Mouse (Mus musculus) gonadal fat pad, adult 2 months (tissue): ENCODE results near the gene Krt27. TPM values are rescaled to one million over a fixed set of nuclear protein-coding genes. Genes with fewer than 3 reads are reported as not detected.

Experiments
- DNase-seq: peaks from one replicate; pipeline ENCODE4 v3.0.0-alpha.2; 2012; ENCODE audit warnings: low read depth
- polyA plus RNA-seq: library from polyadenylated mRNA; depleted of rRNA; stranded (reverse); fragments of >200 nt; gene quantifications from 2 replicates; pipeline ENCODE4 v1.2.3, GENCODE M21; 2012; rRNA removed

The Krt27 gene
- polyA plus RNA-seq, 1 experiment: not detected

DNA sequence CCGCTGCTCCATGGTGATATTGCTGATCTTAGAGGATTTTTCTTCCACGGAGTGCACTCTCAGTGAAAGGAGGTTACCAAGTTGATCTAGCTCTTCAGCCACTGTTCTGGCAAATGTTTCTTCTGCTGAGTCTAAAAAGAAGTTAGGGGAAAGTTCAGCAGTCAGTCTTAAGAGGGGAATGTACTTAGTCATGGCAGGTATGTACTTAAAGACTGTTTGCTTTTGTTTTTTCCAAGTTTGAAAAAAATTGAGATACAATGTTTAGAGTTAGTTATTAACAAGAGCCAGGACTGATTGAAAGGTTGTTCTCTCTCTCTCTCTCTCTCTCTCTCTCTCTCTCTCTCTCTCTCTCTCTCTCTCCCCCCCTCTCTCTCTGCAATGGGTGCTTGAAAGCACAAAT is 21.2 kb downstream of the Krt27 start:
- no peak for DNase-seq

DNA sequence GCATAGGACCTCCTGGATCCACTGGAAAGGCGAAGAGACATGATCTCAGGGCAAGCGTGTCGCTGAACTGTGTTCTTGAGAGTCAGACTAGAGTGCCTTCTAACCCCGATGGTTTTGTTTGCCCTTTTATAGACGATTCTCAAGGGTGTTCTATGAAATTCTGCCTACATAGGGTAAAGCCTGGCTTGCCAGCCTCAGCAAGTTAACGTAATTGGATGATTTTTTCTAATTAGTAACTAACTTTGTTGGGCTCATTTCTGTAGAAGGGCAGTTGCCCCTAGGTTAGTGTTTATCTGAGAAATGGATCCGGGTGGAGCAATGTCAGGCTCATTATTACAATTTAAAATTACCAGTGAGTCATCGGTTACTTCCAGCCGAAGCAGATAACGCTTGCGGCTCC is 28.1 kb downstream of the Krt27 start, which contains the start of gene Krt25:
Gene Krt25 (minus strand): TSS at position 101 of the 400 bp plus-strand sequence.
- DNase-seq: no peak

DNA sequence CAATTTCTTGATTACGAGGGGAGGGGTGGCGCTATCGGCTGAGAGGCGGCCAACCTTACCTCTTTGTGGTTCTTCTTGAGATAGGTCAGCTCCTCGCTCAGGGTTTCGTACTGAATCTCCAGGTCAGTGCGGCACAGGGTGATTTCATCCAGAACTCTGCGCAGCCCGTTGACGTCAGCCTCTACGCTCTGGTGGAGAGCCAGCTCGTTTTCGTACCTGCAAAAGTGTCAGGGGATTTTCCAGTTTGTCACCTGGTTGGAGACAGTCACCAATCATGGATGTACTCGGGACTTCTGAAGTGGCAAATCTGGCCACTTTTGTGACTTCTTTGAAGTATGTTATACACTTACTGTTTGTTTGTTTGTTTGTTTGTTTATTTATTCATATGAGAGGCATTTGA is 29.8 kb downstream of the Krt27 start:
- DNase-seq: no peak

DNA sequence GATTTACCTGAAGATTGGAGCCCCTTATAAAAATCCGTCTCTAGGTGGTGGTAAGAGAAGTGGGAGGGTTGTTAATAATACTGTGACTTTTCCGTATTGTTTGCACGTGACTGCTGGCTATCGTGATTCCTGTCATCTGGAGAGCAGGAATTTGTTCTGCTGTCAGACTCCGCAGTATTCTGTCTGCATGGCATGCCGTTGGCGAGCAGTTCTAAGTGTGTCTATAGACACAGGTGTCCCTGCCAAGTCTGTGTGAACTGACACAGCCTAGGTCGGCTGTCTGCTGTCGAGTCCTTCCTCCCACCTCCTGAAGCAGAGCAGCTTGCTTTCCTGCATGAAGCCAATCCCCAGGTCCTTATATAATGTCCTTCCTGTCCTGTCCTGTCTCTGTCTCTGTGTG is 31.8 kb downstream of the Krt27 start:
- DNase-seq: no peak

DNA sequence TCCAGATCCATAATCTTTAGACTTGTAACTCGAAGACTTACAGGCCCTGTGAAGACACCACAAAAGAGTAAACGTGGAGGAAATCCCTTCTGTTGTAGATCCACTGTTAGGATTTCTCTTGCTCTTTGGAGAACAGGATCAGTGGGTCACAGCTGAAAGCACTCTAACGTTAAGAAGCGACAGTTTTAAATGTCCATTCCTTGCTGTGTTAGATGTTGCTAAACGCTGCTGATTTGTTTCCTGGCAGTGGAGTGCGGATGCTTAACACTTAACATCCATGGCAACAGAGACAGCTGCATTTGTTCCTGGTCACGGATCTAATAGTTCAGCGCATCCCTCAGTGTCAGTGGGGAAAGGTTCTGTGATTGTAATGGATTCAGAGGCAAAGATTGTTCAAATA is 34.4 kb downstream of the Krt27 start:
- DNase-seq: no peak

DNA sequence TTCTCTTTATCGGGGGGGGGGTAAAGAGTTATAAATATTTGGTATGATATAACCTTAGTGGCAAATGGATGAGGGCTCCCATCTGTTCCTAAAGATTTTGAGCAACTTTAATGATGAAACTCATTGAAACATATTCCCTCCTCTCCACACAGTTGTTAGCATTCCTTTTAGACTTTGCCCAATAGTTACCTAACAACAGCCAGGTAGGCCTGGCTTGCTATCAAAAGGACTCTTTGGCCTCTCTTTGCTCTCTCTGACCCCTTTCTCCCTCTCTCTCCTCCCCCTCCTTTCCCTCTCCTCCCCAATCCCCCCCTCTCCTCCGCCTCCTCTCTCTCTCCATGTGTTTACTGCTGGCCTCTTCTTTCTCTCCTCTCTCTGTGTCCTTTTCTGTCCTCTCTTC is 36.3 kb downstream of the Krt27 start:
- no peak for DNase-seq

DNA sequence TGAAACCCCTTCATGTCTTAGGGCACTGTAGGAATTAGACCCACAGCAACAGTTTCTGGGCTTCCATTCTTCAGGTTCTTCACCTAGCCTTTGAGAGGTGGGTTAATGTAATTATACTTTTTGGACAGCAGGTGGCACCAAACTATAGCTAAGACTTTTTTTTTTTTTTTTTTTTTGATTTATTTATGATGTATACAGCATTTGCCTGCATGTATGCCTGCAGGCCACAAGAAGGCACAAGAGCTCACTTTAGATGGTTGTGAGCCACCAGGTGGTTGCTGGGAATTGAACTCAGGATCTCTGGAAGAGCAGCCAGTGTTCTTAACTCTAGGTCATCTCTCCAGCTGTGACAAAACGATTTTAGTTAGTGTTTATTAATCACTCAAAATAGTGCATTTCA is 40.0 kb downstream of the Krt27 start:
- no peak for DNase-seq

DNA sequence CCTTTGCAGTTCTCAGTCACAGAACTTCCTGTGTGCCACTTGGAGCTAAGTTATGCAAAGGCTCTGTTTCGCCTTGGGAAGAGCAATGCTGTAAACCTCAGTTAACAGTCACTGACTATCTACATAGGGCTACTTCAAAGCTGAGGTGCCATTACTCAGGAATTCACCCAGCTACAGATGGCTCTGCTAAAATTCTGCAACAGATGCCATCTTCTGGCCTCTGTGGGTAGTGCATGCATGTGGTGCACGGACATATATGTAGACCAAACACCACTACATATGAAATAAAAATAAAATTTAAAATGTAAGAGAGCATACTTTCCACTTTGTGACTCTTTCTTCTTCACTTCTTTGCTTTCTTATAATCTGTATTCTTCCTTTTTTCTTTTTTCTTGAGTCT is 43.3 kb downstream of the Krt27 start:
- DNase-seq: no peak

Other genes starting within 250 kb of the Krt27 start
- gene Ccr7, start 196.0 kb downstream of the Krt27 start, polyA plus RNA-seq: 0.61 and 1.7 TPM in 2 replicates
- gene Smarce1, start 120.1 kb downstream of the Krt27 start, polyA plus RNA-seq: 19.0 and 19.3 TPM in 2 replicates
- 0.25 and 0.68 TPM in 2 replicates for gene Krt222, start 107.0 kb downstream of the Krt27 start, polyA plus RNA-seq
- not detected in 2 replicates for gene Krt24, start 65.8 kb downstream of the Krt27 start, polyA plus RNA-seq
- gene Krt25, start 28.2 kb downstream of the Krt27 start, polyA plus RNA-seq: not detected in 2 replicates
- gene Krt26, start 13.1 kb downstream of the Krt27 start, polyA plus RNA-seq: not detected in 2 replicates
- gene Krt28, start 23.8 kb upstream of the Krt27 start, polyA plus RNA-seq: not detected in 2 replicates
- gene Krt10, start 38.3 kb upstream of the Krt27 start, polyA plus RNA-seq: 0.93 and 1.2 TPM in 2 replicates
- gene Krt12, start 71.2 kb upstream of the Krt27 start, polyA plus RNA-seq: not detected in 2 replicates
- gene Krt20, start 87.0 kb upstream of the Krt27 start, polyA plus RNA-seq: 0.30 and 0.61 TPM in 2 replicates
- 20.2 and 32.9 TPM in 2 replicates for gene Krt23, start 142.0 kb upstream of the Krt27 start, polyA plus RNA-seq
- gene Krt39, start 170.2 kb upstream of the Krt27 start, polyA plus RNA-seq: not detected in 2 replicates
- not detected in 2 replicates for gene Krt40, start 192.1 kb upstream of the Krt27 start, polyA plus RNA-seq
- 0.66 and 1.0 TPM in 2 replicates for gene Krtap3-3, start 199.8 kb upstream of the Krt27 start, polyA plus RNA-seq
- gene Krtap3-2, start 205.7 kb upstream of the Krt27 start, polyA plus RNA-seq: not detected in 2 replicates
- gene Gm11939, start 208.4 kb upstream of the Krt27 start, polyA plus RNA-seq: not detected in 2 replicates
- not detected in 2 replicates for gene Krtap3-1, start 215.5 kb upstream of the Krt27 start, polyA plus RNA-seq
- gene Krtap1-5, start 229.9 kb upstream of the Krt27 start, polyA plus RNA-seq: not detected in 2 replicates
- gene Krtap1-4, start 232.6 kb upstream of the Krt27 start, polyA plus RNA-seq: not detected in 2 replicates
- gene Krtap1-3, start 240.2 kb upstream of the Krt27 start, polyA plus RNA-seq: not detected in 2 replicates
- gene Krtap9-3, start 247.0 kb upstream of the Krt27 start, polyA plus RNA-seq: not detected in 2 replicates